Mouse (Mus musculus): ENCODE measurements around the gene Sec13. TPM values are rescaled to one million over a fixed set of nuclear protein-coding genes. Genes with fewer than 3 reads are reported as not detected.

Gene Sec13
- polyA plus RNA-seq, 1 experiment from 2014 or later: 250 TPM

GRCm38 (mm10) chr6:113683081-113683825 lies 57.3 kb downstream of the Sec13 start:
- H3K4me2 ChIP-seq (ENCODE audit: low read length): no peak overlapping the region
- H3K9me3 ChIP-seq (ENCODE audit: control insufficient read depth, low read length): no peaks in the 10 kb centered on the region
- no peak for ATAC-seq (replicated peaks; ENCODE audit: low FRiP score, low TSS enrichment, low read depth)
- no peak for DNase-seq (ENCODE audit: low spot score)
- H3K27me3 ChIP-seq (replicated peaks; ENCODE audit: control insufficient read depth, insufficient read depth, low read length): no peaks in the 10 kb centered on the region
- no peak overlapping the region for H3K27ac ChIP-seq (ENCODE audit: low read depth)
- H3K4me3 ChIP-seq (ENCODE audit: low read depth, low read length): no peak overlapping the region
- no peaks in the 10 kb centered on the region for H3K4me1 ChIP-seq (replicated peaks; ENCODE audit: control insufficient read depth, insufficient read depth, low read length)
- 83% methylated on average over 10 of the region's 10 CpGs for WGBS
- H3K9ac ChIP-seq (ENCODE audit: low read length): no peak overlapping the region
- no peaks in the 10 kb centered on the region for H3K36me3 ChIP-seq (ENCODE audit: control insufficient read depth, insufficient read depth, low read length)

- Histone ChIP-seq H3K4me2 (ENCODE audit: low read length) (no peak overlapping the region), H3K27me3 (replicated peaks; ENCODE audit: control insufficient read depth, insufficient read depth, low read length) (no peaks in the 10 kb centered on the region), H3K4me1 (replicated peaks; ENCODE audit: control insufficient read depth, insufficient read depth, low read length) (no peaks in the 10 kb centered on the region), H3K4me3 (ENCODE audit: low read depth, low read length) (no peak overlapping the region), H3K9me3 (ENCODE audit: control insufficient read depth, low read length) (no peaks in the 10 kb centered on the region), H3K36me3 (ENCODE audit: control insufficient read depth, insufficient read depth, low read length) (no peaks in the 10 kb centered on the region), H3K9ac (ENCODE audit: low read length) (no peak overlapping the region), H3K27ac (ENCODE audit: low read depth) (no peak overlapping the region)
- peak; percentile 92 for DNase-seq (ENCODE audit: low spot score)
- whole genome bisulfite sequencing: 23% methylated on average over 4 of the region's 4 CpGs
- ATAC-seq (replicated peaks; ENCODE audit: low FRiP score, low TSS enrichment, low read depth): 0 out of 2 replicates have a peak, but pooled peaks have one; percentile 43
Observed at GRCm38 (mm10) chr6:113681271-113681670, 59.3 kb downstream of the Sec13 start.

GRCm38 (mm10) chr6:113679993-113680566 lies 60.5 kb downstream of the Sec13 start:
- Histone ChIP-seq H3K9ac (ENCODE audit: low read length) (no peak overlapping the region), H3K27ac (ENCODE audit: low read depth) (no peak overlapping the region), H3K36me3 (ENCODE audit: control insufficient read depth, insufficient read depth, low read length) (no peaks in the 10 kb centered on the region), H3K4me3 (ENCODE audit: low read depth, low read length) (no peak overlapping the region), H3K9me3 (ENCODE audit: control insufficient read depth, low read length) (no peaks in the 10 kb centered on the region), H3K27me3 (replicated peaks; ENCODE audit: control insufficient read depth, insufficient read depth, low read length) (no peaks in the 10 kb centered on the region), H3K4me1 (replicated peaks; ENCODE audit: control insufficient read depth, insufficient read depth, low read length) (no peaks in the 10 kb centered on the region), H3K4me2 (ENCODE audit: low read length) (no peak overlapping the region)
- WGBS: 80% methylated on average over 9 of the region's 9 CpGs
- no peak for ATAC-seq (replicated peaks; ENCODE audit: low FRiP score, low TSS enrichment, low read depth)
- no peak for DNase-seq (ENCODE audit: low spot score)

GRCm38 (mm10) chr6:113678246-113679012 lies 62.1 kb downstream of the Sec13 start:
- 77% methylated on average over 14 of the region's 14 CpGs for WGBS
- no peak overlapping the region for H3K9ac ChIP-seq (ENCODE audit: low read length)
- H3K27ac ChIP-seq (ENCODE audit: low read depth): no peak overlapping the region
- no peaks in the 10 kb centered on the region for H3K4me1 ChIP-seq (replicated peaks; ENCODE audit: control insufficient read depth, insufficient read depth, low read length)
- H3K4me2 ChIP-seq (ENCODE audit: low read length): no peak overlapping the region
- H3K4me3 ChIP-seq (ENCODE audit: low read depth, low read length): no peak overlapping the region
- ATAC-seq (replicated peaks; ENCODE audit: low FRiP score, low TSS enrichment, low read depth): no peak
- H3K9me3 ChIP-seq (ENCODE audit: control insufficient read depth, low read length): no peaks in the 10 kb centered on the region
- H3K36me3 ChIP-seq (ENCODE audit: control insufficient read depth, insufficient read depth, low read length): no peaks in the 10 kb centered on the region
- H3K27me3 ChIP-seq (replicated peaks; ENCODE audit: control insufficient read depth, insufficient read depth, low read length): no peaks in the 10 kb centered on the region
- no peak for DNase-seq (ENCODE audit: low spot score)

Small RNA genes lying within 50 kb of the gene (microRNA-seq; reads per million reads assigned to microRNA genes)
- 0.85 reads per million, percentile 4 among the genes with 10 or more reads in this experiment for gene Mir7042

Other genes with a start within 250 kb of the Sec13 start
- 0.26 and 0.32 TPM in 2 replicates for gene Prrt3, start 238.8 kb downstream of the Sec13 start, polyA plus RNA-seq (2014; fragmentation: Nextera tagmentation; extraction: Ambion mirVana)
- 84.7 and 89.7 TPM in 2 replicates for gene Emc3, start 209.1 kb downstream of the Sec13 start, polyA plus RNA-seq (2014; fragmentation: Nextera tagmentation; extraction: Ambion mirVana)
- gene Fancd2, start 209.1 kb downstream of the Sec13 start, polyA plus RNA-seq (2014; fragmentation: Nextera tagmentation; extraction: Ambion mirVana): 13.1 and 13.9 TPM in 2 replicates
- 0.20 and 0.22 TPM in 2 replicates for gene Fancd2os, start 140.0 kb downstream of the Sec13 start, polyA plus RNA-seq (2014; fragmentation: Nextera tagmentation; extraction: Ambion mirVana)
- 238 and 245 TPM in 2 replicates for gene Brk1, start 136.0 kb downstream of the Sec13 start, polyA plus RNA-seq (2014; fragmentation: Nextera tagmentation; extraction: Ambion mirVana)
- 41.6 and 45.1 TPM in 2 replicates for gene Vhl, start 116.8 kb downstream of the Sec13 start, polyA plus RNA-seq (2014; fragmentation: Nextera tagmentation; extraction: Ambion mirVana)
- 5.7 and 8.2 TPM in 2 replicates for gene Irak2, start 102.3 kb downstream of the Sec13 start, polyA plus RNA-seq (2014; fragmentation: Nextera tagmentation; extraction: Ambion mirVana)
- gene Tatdn2, start 43.7 kb downstream of the Sec13 start, polyA plus RNA-seq (2014; fragmentation: Nextera tagmentation; extraction: Ambion mirVana): 0.98 and 1.4 TPM in 2 replicates
- gene Ghrl, start 20.9 kb downstream of the Sec13 start, polyA plus RNA-seq (2014; fragmentation: Nextera tagmentation; extraction: Ambion mirVana): 2.2 and 19.4 TPM in 2 replicates

All from intestine, embryonic 14.5 days (tissue).